Mouse (Mus musculus): ENCODE data around the gene Dyx1c1. TPM values are rescaled to one million over a fixed set of nuclear protein-coding genes. Genes with fewer than 3 reads are reported as not detected.

The Dyx1c1 gene
- polyA plus RNA-seq, 1 experiment from 2014 or later = 1.7 TPM

GRCm38 (mm10) chr9:72944286-72944685, 14.3 kb upstream of the Dyx1c1 start:
- Histone ChIP-seq H3K4me3 (no peak overlapping the region), H3K36me3 (ENCODE audit: poor library complexity, severe bottlenecking) (peaks cover 32% of the 10 kb centered on the region), H3K4me1 (no peaks in the 10 kb centered on the region), H3K9ac (no peak overlapping the region), H3K27me3 (no peaks in the 10 kb centered on the region), H3K4me2 (no peak overlapping the region), H3K27ac (no peak overlapping the region), H3K9me3 (replicated peaks) (peaks cover 5% of the 10 kb centered on the region; the same call in 1 of the 2 replicates)
- ATAC-seq = no peak
- 95% methylated on average over 13 of the region's 13 CpGs for WGBS

- ATAC-seq = no peak
- peaks cover 32% of the 10 kb centered on the region for H3K36me3 ChIP-seq (ENCODE audit: poor library complexity, severe bottlenecking)
Measured at GRCm38 (mm10) chr9:72947010-72947409, 11.6 kb upstream of the Dyx1c1 start.

GRCm38 (mm10) chr9:72949572-72949971, 9.0 kb upstream of the Dyx1c1 start:
- 81% methylated on average over 7 of the region's 7 CpGs for WGBS
- no peaks in the 10 kb centered on the region for H3K27me3 ChIP-seq

More at GRCm38 (mm10) chr9:72947010-72947409, 11.6 kb upstream of the Dyx1c1 start:
- no peak overlapping the region for H3K4me3 ChIP-seq
- H3K9me3 ChIP-seq (replicated peaks) = peaks cover 5% of the 10 kb centered on the region; the same call in 1 of the 2 replicates
- WGBS = 92% methylated on average over 1 of the region's 1 CpGs
- no peaks in the 10 kb centered on the region for H3K27me3 ChIP-seq
- no peaks in the 10 kb centered on the region for H3K4me1 ChIP-seq
- no peak overlapping the region for H3K9ac ChIP-seq
- no peak overlapping the region for H3K4me2 ChIP-seq
- no peak overlapping the region for H3K27ac ChIP-seq

GRCm38 (mm10) chr9:72954746-72955145, 3.8 kb upstream of the Dyx1c1 start:
- no peak overlapping the region for H3K4me2 ChIP-seq
- no peaks in the 10 kb centered on the region for H3K36me3 ChIP-seq (ENCODE audit: poor library complexity, severe bottlenecking)
- H3K9ac ChIP-seq = no peak overlapping the region
- H3K4me3 ChIP-seq = no peak overlapping the region
- peaks cover 11% of the 10 kb centered on the region for H3K4me1 ChIP-seq
- 58% methylated on average over 2 of the region's 2 CpGs for WGBS
- H3K9me3 ChIP-seq (replicated peaks) = no peaks in the 10 kb centered on the region
- no peaks in the 10 kb centered on the region for H3K27me3 ChIP-seq
- no peak for ATAC-seq
- no peak overlapping the region for H3K27ac ChIP-seq

More at GRCm38 (mm10) chr9:72949572-72949971, 9.0 kb upstream of the Dyx1c1 start:
- no peak overlapping the region for H3K4me2 ChIP-seq
- no peaks in the 10 kb centered on the region for H3K4me1 ChIP-seq
- no peak for ATAC-seq
- H3K9ac ChIP-seq = no peak overlapping the region
- H3K36me3 ChIP-seq (ENCODE audit: poor library complexity, severe bottlenecking) = peaks cover 26% of the 10 kb centered on the region
- no peak overlapping the region for H3K4me3 ChIP-seq
- no peak overlapping the region for H3K27ac ChIP-seq
- peaks cover 5% of the 10 kb centered on the region; the same call in 1 of the 2 replicates for H3K9me3 ChIP-seq (replicated peaks)

- H3K9me3 ChIP-seq (replicated peaks) = no peaks in the 10 kb centered on the region
- H3K4me1 ChIP-seq = peaks cover 11% of the 10 kb centered on the region
- no peak overlapping the region for H3K4me3 ChIP-seq
- no peak overlapping the region for H3K27ac ChIP-seq
- no peak; the same call in 1 of the 2 replicates for ATAC-seq
- no peaks in the 10 kb centered on the region for H3K36me3 ChIP-seq (ENCODE audit: poor library complexity, severe bottlenecking)
- WGBS = 15% methylated on average over 1 of the region's 1 CpGs
- H3K4me2 ChIP-seq = no peak overlapping the region
- no peaks in the 10 kb centered on the region for H3K27me3 ChIP-seq
- no peak overlapping the region for H3K9ac ChIP-seq
Measured at GRCm38 (mm10) chr9:72955546-72955945, 3.0 kb upstream of the Dyx1c1 start.

GRCm38 (mm10) chr9:72961346-72961745, 2.8 kb downstream of the Dyx1c1 start:
- no peaks in the 10 kb centered on the region for H3K27me3 ChIP-seq
- H3K9ac ChIP-seq = no peak overlapping the region
- no peak overlapping the region for H3K27ac ChIP-seq
- no peaks in the 10 kb centered on the region for H3K36me3 ChIP-seq (ENCODE audit: poor library complexity, severe bottlenecking)
- H3K4me1 ChIP-seq = peaks cover 11% of the 10 kb centered on the region
- ATAC-seq = no peak
- H3K4me2 ChIP-seq = no peak overlapping the region
- 78% methylated on average over 8 of the region's 8 CpGs for WGBS
- no peaks in the 10 kb centered on the region for H3K9me3 ChIP-seq (replicated peaks)
- no peak overlapping the region for H3K4me3 ChIP-seq

GRCm38 (mm10) chr9:72961959-72962358, 3.4 kb downstream of the Dyx1c1 start:
- ATAC-seq = no peak
- no peaks in the 10 kb centered on the region for H3K27me3 ChIP-seq
- 85% methylated on average over 15 of the region's 15 CpGs for WGBS

GRCm38 (mm10) chr9:72968349-72969061, 9.9 kb downstream of the Dyx1c1 start:
- no peak overlapping the region for H3K9ac ChIP-seq
- 0 out of 2 replicates have a peak, but pooled peaks cover 5% of the 10 kb centered on the region for H3K4me1 ChIP-seq
- H3K27ac ChIP-seq = peak overlapping the region; percentile 31; the same call in 1 of the 2 replicates
- no peaks in the 10 kb centered on the region for H3K36me3 ChIP-seq (ENCODE audit: poor library complexity, severe bottlenecking)
- H3K4me3 ChIP-seq = no peak overlapping the region
- peak; percentile 93 for ATAC-seq
- no peaks in the 10 kb centered on the region for H3K9me3 ChIP-seq (replicated peaks)
- H3K27me3 ChIP-seq = no peaks in the 10 kb centered on the region
- peak overlapping the region; percentile 25; the same call in 1 of the 2 replicates for H3K4me2 ChIP-seq
- 28% methylated on average over 11 of the region's 11 CpGs for WGBS

More at GRCm38 (mm10) chr9:72961959-72962358, 3.4 kb downstream of the Dyx1c1 start:
- Histone ChIP-seq H3K4me2 (no peak overlapping the region), H3K4me3 (no peak overlapping the region), H3K9ac (no peak overlapping the region), H3K36me3 (ENCODE audit: poor library complexity, severe bottlenecking) (no peaks in the 10 kb centered on the region), H3K4me1 (peaks cover 11% of the 10 kb centered on the region), H3K9me3 (replicated peaks) (no peaks in the 10 kb centered on the region), H3K27ac (no peak overlapping the region)

GRCm38 (mm10) chr9:72969874-72970273, 11.3 kb downstream of the Dyx1c1 start:
- Histone ChIP-seq H3K9ac (no peak overlapping the region), H3K27ac (no peak overlapping the region), H3K4me1 (0 out of 2 replicates have a peak, but pooled peaks cover 5% of the 10 kb centered on the region), H3K36me3 (ENCODE audit: poor library complexity, severe bottlenecking) (no peaks in the 10 kb centered on the region), H3K27me3 (no peaks in the 10 kb centered on the region), H3K9me3 (replicated peaks) (no peaks in the 10 kb centered on the region), H3K4me3 (no peak overlapping the region), H3K4me2 (no peak overlapping the region)
- no peak for ATAC-seq
- 76% methylated on average over 7 of the region's 7 CpGs for WGBS

GRCm38 (mm10) chr9:72972435-72972834, 13.8 kb downstream of the Dyx1c1 start:
- Histone ChIP-seq H3K9me3 (replicated peaks) (no peaks in the 10 kb centered on the region), H3K4me3 (no peak overlapping the region), H3K27me3 (no peaks in the 10 kb centered on the region), H3K9ac (no peak overlapping the region), H3K36me3 (ENCODE audit: poor library complexity, severe bottlenecking) (no peaks in the 10 kb centered on the region), H3K27ac (no peak overlapping the region), H3K4me1 (0 out of 2 replicates have a peak, but pooled peaks cover 5% of the 10 kb centered on the region), H3K4me2 (no peak overlapping the region)
- WGBS = 85% methylated on average over 5 of the region's 5 CpGs
- ATAC-seq = no peak

GRCm38 (mm10) chr9:72972984-72973383, 14.4 kb downstream of the Dyx1c1 start:
- ATAC-seq = no peak
- no peaks in the 10 kb centered on the region for H3K9me3 ChIP-seq (replicated peaks)
- no peaks in the 10 kb centered on the region for H3K27me3 ChIP-seq
- H3K4me1 ChIP-seq = 0 out of 2 replicates have a peak, but pooled peaks cover 4% of the 10 kb centered on the region
- H3K9ac ChIP-seq = no peak overlapping the region
- H3K27ac ChIP-seq = no peak overlapping the region
- H3K4me3 ChIP-seq = no peak overlapping the region
- no peak overlapping the region for H3K4me2 ChIP-seq
- H3K36me3 ChIP-seq (ENCODE audit: poor library complexity, severe bottlenecking) = no peaks in the 10 kb centered on the region

GRCm38 (mm10) chr9:72974734-72975133, 16.1 kb downstream of the Dyx1c1 start:
- ATAC-seq = no peak
- Histone ChIP-seq H3K36me3 (ENCODE audit: poor library complexity, severe bottlenecking) (no peaks in the 10 kb centered on the region), H3K4me1 (no peaks in the 10 kb centered on the region), H3K27me3 (no peaks in the 10 kb centered on the region), H3K9me3 (replicated peaks) (no peaks in the 10 kb centered on the region), H3K27ac (no peak overlapping the region), H3K4me3 (no peak overlapping the region), H3K4me2 (no peak overlapping the region), H3K9ac (no peak overlapping the region)
- 84% methylated on average over 5 of the region's 5 CpGs for WGBS
